Mouse (Mus musculus) small intestine, adult 2 months (tissue): ENCODE measurements around the gene Ppa1. TPM values are rescaled to one million over a fixed set of nuclear protein-coding genes. Genes with fewer than 3 reads are reported as not detected.

ENCODE experiments used
- H3K27ac ChIP-seq: fragments of 200-500 bp; 2 replicates; pipeline ENCODE4 v1.5.1; 2012; ENCODE audit warnings: low read depth, low read length, control low read depth, inconsistent platforms; ENCODE audit not compliant: insufficient read depth
- H3K27me3 ChIP-seq: fragments of 200-500 bp; 2 replicates; pipeline ENCODE4 v1.6.1; 2012; ENCODE audit warnings: mild to moderate bottlenecking, moderate library complexity, low read length, inconsistent platforms; ENCODE audit not compliant: control insufficient read depth, insufficient read depth
- H3K36me3 ChIP-seq: fragments of 200-500 bp; 2 replicates; pipeline ENCODE4 v1.6.1; 2012; ENCODE audit warnings: mild to moderate bottlenecking, low read length, control low read depth, inconsistent platforms; ENCODE audit not compliant: control insufficient read depth, insufficient read depth
- H3K4me1 ChIP-seq: fragments of 200-500 bp; 2 replicates; pipeline ENCODE4 v1.6.1; 2012; ENCODE audit warnings: low read length, inconsistent platforms, mixed read lengths; ENCODE audit not compliant: control insufficient read depth, insufficient read depth, insufficient read length
- H3K4me3 ChIP-seq: fragments of 200-500 bp; 2 replicates; pipeline ENCODE4 v1.5.1; 2012; ENCODE audit warnings: low read depth, mild to moderate bottlenecking, control low read depth, inconsistent platforms, low read length, moderate library complexity
- CTCF ChIP-seq: fragments of 200-500 bp; IDR thresholded peaks from 2 replicates; pipeline ENCODE4 v1.5.1; 2012; ENCODE audit warnings: low read depth, mild to moderate bottlenecking, control low read depth, inconsistent platforms, low read length, moderate library complexity, mixed read lengths; ENCODE audit not compliant: insufficient replicate concordance, insufficient read length; ENCODE audit errors: extremely low read depth
- POLR2A ChIP-seq: fragments of 200-500 bp; IDR thresholded peaks from 2 replicates; pipeline ENCODE4 v1.6.1; 2012; ENCODE audit warnings: low read depth, mild to moderate bottlenecking, control low read depth, inconsistent platforms, low read length, moderate library complexity
- WGBS: fragments of 180-500 bp; shearing (Covaris S2); methylation state at CpG from one replicate; pipeline ENCODE4 v1.1.7; 2018; 5-methylcytosine and 5-hydroxymethylcytosine counted together
- polyA plus RNA-seq: library from polyadenylated mRNA; depleted of rRNA; stranded (reverse); fragments of >200 nt; gene quantifications from 2 replicates; pipeline ENCODE4 v1.2.3, GENCODE M21; 2012

Ppa1 gene
- polyA plus RNA-seq, 1 experiment: 55.3 TPM

DNA sequence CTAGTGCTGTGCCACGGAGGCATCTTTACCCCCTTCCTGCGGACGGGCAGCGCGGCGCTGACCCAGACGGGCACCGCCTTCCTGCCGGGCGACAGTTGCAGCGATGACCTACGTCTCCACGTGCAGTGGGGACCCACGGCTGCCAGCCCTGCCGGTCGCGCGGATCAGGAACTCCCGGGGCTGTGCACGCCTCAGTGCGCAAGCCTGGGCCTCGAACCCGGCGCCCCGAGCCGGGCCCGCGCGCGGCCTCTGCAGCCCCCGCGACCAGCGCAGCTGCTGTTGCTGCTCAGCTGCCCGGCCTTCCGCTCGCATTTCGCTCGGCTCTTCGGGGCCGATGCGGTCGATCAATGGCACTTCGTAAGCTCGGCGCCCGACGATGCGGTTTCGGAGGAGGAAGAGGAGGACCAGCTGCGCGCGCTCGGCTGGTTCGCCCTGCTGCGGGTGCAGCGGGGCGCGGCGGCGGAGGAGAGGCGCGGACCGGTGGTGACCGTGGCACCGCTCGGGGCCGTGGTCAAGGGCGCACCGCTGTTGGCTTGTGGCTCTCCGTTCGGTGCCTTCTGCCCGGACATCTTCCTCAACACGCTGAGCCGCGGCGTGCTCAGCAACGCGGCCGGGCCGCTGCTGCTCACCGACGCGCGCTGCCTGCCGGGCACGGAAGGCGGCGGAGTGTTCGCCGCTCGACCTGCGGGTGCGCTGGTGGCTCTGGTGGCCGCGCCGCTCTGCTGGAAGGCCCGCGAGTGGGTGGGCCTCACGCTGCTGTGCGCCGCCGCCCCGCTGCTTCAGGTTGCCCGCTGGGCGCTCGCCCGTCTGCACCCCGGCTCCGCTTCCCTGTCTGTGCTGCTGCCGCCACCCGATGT is 47.6 kb downstream of the Ppa1 start:
- H3K4me1 ChIP-seq: peaks cover 16% of the 10 kb centered on the region
- peak overlapping the region; percentile 72 for H3K27ac ChIP-seq
- 1% methylated on average over 111 of the region's 111 CpGs for WGBS
- no peaks in the 10 kb centered on the region for H3K27me3 ChIP-seq
- TF ChIP-seq POLR2A (no peak), CTCF (no peak)
- peaks cover 26% of the 10 kb centered on the region for H3K36me3 ChIP-seq
- peak overlapping the region; percentile 96 for H3K4me3 ChIP-seq

DNA sequence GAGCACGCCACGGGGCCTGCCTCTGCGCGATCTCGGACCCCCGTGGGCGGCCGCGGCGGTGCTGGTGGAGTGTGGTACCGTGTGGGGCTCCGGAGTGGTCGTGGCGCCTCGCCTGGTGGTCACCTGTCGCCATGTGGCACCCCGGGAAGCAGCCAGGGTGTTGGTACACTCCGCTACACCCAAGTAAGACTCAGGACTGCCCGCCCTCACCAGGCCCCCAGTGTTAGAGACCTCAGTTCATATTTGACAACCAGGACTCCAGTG is 48.1 kb downstream of the Ppa1 start:
- Histone ChIP-seq H3K36me3 (peaks cover 23% of the 10 kb centered on the region), H3K27me3 (no peaks in the 10 kb centered on the region), H3K27ac (peak overlapping the region; percentile 72), H3K4me3 (peak overlapping the region; percentile 96), H3K4me1 (peaks cover 16% of the 10 kb centered on the region)
- 5% methylated on average over 19 of the region's 19 CpGs for WGBS
- TF ChIP-seq CTCF (no peak), POLR2A (no peak)

- Histone ChIP-seq H3K4me1 (peaks cover 16% of the 10 kb centered on the region), H3K27ac (peak overlapping the region; percentile 72), H3K27me3 (no peaks in the 10 kb centered on the region), H3K36me3 (peaks cover 24% of the 10 kb centered on the region), H3K4me3 (peak overlapping the region; percentile 96)
- TF ChIP-seq POLR2A (no peak), CTCF (no peak)
- 41% methylated on average over 2 of the region's 2 CpGs for WGBS
Measured at GRCm38 (mm10) chr10:61697028-61697427, 48.7 kb downstream of the Ppa1 start.

DNA sequence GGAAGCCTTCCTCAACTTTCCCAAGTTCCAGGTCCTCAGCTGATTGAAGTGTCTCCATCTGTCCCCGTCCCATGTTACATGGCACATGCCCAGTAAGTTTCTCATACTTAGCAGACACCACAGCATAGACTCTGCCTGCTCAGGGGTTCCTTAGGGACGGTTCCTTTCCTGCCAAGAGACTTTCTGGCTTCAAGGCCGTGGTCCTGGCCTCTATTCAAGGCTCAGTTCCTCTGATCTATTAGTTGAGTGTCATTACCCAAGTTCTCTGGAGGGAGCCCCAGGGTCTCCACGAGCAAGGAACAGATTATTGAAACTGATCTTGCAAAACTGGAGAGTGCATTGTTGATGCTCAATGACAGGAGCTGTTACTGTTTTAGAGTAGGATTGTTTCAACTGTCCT is 56.3 kb downstream of the Ppa1 start:
- Histone ChIP-seq H3K36me3 (peaks cover 31% of the 10 kb centered on the region), H3K4me3 (no peak overlapping the region), H3K27ac (no peak overlapping the region), H3K4me1 (0 out of 2 replicates have a peak, but pooled peaks cover 3% of the 10 kb centered on the region), H3K27me3 (no peaks in the 10 kb centered on the region)
- 77% methylated on average over 4 of the region's 4 CpGs for WGBS
- TF ChIP-seq CTCF (no peak), POLR2A (no peak)

GRCm38 (mm10) chr10:61706412-61707375 is 58.3 kb downstream of the Ppa1 start:
- Histone ChIP-seq H3K4me3 (no peak overlapping the region), H3K27me3 (no peaks in the 10 kb centered on the region), H3K36me3 (peaks cover 23% of the 10 kb centered on the region), H3K4me1 (0 out of 2 replicates have a peak, but pooled peaks cover 3% of the 10 kb centered on the region), H3K27ac (no peak overlapping the region)
- 65% methylated on average over 6 of the region's 6 CpGs for WGBS
- TF ChIP-seq POLR2A: no peak
- TF ChIP-seq CTCF: no peak

DNA sequence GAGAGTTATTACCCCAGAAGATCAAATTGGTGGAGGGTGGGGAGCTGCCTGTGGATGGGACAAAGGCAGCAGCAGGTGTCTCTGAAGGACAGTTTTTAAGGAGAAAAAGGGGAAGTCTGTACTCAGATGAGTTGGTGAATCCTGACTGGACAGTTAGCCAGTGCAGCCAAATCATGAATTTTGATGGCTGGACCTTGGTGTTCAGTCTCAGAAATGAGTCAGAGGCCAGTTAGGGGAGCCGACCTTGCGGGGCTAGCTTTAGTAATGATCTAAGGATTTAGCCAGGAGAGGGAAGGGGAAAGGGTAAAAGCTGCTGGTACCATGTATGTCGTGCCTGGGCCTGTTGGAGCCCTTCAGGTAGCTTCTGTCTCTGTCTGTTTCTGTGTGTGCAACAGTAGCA is 65.2 kb downstream of the Ppa1 start:
- no peak overlapping the region for H3K4me3 ChIP-seq
- no peaks in the 10 kb centered on the region for H3K36me3 ChIP-seq
- WGBS: 89% methylated on average over 3 of the region's 3 CpGs
- H3K4me1 ChIP-seq: peaks cover 10% of the 10 kb centered on the region
- H3K27me3 ChIP-seq: no peaks in the 10 kb centered on the region
- no peak for TF ChIP-seq CTCF
- no peak for TF ChIP-seq POLR2A
- no peak overlapping the region for H3K27ac ChIP-seq

DNA sequence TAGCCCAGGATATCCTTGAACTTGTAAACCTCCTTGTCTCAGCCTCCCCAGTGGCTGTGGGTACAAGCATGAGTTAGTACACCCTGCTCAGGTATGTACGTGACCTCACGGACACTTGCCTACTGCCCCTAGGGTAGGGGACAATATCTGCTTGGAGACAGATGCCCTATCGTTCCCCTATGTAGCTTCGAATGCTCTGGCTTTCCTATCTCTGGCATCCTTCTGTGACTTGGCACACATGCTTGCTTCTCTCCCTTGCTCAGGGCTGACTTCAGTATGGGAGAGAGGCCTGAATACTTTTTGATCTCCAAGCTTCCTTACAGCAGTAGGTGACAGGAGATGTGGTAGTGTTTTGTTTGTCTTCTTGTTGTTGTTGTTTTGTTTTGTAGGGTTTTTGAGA is 65.8 kb downstream of the Ppa1 start:
- H3K27ac ChIP-seq: no peak overlapping the region
- TF ChIP-seq POLR2A (no peak), CTCF (no peak)
- no peaks in the 10 kb centered on the region for H3K27me3 ChIP-seq
- H3K4me1 ChIP-seq: peaks cover 10% of the 10 kb centered on the region
- 93% methylated on average over 4 of the region's 4 CpGs for WGBS
- H3K4me3 ChIP-seq: no peak overlapping the region
- no peaks in the 10 kb centered on the region for H3K36me3 ChIP-seq
